Mouse (Mus musculus) activated CD4-positive, CD25-positive, alpha-beta regulatory T cell (primary cell): ENCODE measurements around the gene Tomm20l. TPM values are rescaled to one million over a fixed set of nuclear protein-coding genes. Genes with fewer than 3 reads are reported as not detected.

ENCODE experiments used
- polyA plus RNA-seq, 2 experiments: library from polyadenylated mRNA; unstranded; fragments of 100-300 nt; shearing (Covaris generic); gene quantifications; one replicate each; pipeline ENCODE4 v1.2.1; 2017

Tomm20l gene
- under 1 TPM in 1 of 2 experiments, not detected in 1; 0.31 TPM for polyA plus RNA-seq

GRCm38 (mm10) chr12:71111331-71111730 is at the start of gene Tomm20l:
Gene Tomm20l, plus strand, starts transcription at chr12:71111428.

DNA sequence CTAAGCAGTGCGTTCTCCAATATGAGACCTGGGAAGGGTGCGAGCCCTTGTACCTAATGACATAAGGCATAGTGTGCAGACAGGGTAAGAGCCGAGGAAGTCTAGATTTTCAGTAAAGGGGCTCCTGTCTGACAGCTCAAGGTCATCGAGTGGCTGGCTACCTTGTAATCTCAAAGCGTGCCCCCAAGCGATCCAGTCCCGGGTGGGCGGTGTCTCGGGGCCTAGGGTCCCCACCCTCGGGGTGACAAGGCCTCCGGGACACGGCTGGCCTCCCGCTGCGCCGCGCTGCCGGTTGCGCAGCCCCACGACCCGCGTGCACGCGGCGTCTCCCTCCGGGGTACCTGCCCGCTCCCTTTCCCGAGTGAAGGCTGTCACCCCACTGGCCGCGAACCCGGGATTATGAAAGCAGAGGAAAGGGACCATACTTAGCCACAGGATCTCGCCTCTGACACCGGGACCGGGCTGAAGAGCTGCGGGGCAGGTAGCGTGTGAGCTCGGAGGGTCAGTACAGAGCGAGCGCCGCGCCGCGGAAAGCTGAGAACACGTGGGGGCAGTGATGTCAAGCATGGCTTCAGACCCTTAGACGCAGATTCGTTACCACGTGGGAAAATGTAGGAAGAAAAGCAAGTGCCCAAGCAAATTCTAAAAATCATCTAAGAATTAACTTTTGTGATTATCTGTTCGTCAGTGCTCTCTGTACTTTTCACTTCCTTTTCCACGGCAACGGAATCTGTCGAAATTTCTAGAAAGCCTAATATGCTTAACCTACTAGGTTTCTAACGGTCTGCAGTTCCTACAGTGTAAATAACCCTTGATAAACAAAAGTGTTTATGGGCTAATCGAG is 25.1 kb downstream of the Tomm20l start, which contains the start of the genes Timm9 and 2700049A03Rik:
Timm9 (minus strand) TSS at position 555 of the 844 bp plus-strand sequence.
2700049A03Rik (plus strand) TSS at position 719 of the 844 bp plus-strand sequence.

Other genes starting within 250 kb of the Tomm20l start
- gene Actr10, start 173.6 kb upstream of the Tomm20l start, polyA plus RNA-seq = 100 to 1,000 TPM; 329 to 400 TPM
- gene Psma3, start 136.8 kb upstream of the Tomm20l start, polyA plus RNA-seq = 100 to 1,000 TPM; 386 to 401 TPM
- 100 to 1,000 TPM; 122 to 148 TPM for gene Arid4a, start 95.4 kb upstream of the Tomm20l start, polyA plus RNA-seq
- gene Timm9, start 25.3 kb downstream of the Tomm20l start, polyA plus RNA-seq = 10 to 100 TPM; 36.9 to 71.4 TPM
- gene 2700049A03Rik, start 25.4 kb downstream of the Tomm20l start, polyA plus RNA-seq = 10 to 100 TPM in 1 of 2 experiments, 1 to 10 TPM in 1; 9.5 to 11.7 TPM
- under 1 TPM in 1 of 2 experiments, not detected in 1; 0.61 TPM for gene Dact1, start 198.5 kb downstream of the Tomm20l start, polyA plus RNA-seq